8 mouse cellular contexts compared by ENCODE assay signal in the genomic region with DNA sequence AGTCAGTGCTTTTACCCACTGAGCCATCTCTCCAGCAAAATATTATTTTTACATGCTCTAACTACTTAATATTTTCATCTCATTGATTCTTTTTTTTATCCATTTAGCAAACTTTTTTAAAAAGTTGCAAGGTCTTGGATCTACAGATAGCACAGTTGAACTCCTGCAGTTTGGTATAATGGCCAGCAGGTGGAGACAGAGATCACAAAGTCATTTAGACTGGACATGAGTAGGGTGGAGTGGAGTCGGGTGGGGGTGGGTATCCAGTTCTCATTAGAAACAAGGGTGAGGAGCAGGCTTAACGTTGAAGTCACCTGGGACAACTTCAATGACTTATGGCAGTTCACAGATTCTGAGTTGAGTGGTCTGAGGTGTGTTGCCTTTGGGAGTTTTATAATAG. TPM values are rescaled to one million over a fixed set of nuclear protein-coding genes. Genes with fewer than 3 reads are reported as not detected.
DNase-seq lines count a peak whose midpoint lies in the region; ATAC-seq and TF ChIP-seq lines count a peak whose summit lies in the region.

No protein-coding gene starts in this region.

- TF ChIP-seq CTCF in CH12.LX (conservative IDR thresholded peaks at IDR 0.05 in 1 of 2, IDR thresholded peaks at IDR 0.05 in 1 of 2; ENCODE audit: low read depth in 2 of 2, low read length in 2 of 2): peak; percentile 80 to 98

- 0 out of 2 replicates have a peak, but pooled peaks have one; percentile 36 for TF ChIP-seq EP300 in CH12.LX (IDR thresholded peaks at IDR 0.05; ENCODE audit: low read length)

- peak; percentile 70 for DNase-seq in forebrain, embryonic 11.5 days (ENCODE audit: low spot score)
- DNase-seq in CH12.LX (ENCODE audit: extremely low read depth): peak; percentile 92
- DNase-seq in c-Kit-positive CD71-positive TER-119-negative erythroid progenitor cells, embryonic 14.5 days (ENCODE audit: low read depth): peak; percentile 53
- peak; percentile 15 for DNase-seq in liver, embryonic 13.5 days
- DNase-seq in retina, postnatal 7 days (ENCODE audit: low read depth, low spot score): peak; percentile 58

- H3K9me3 ChIP-seq in forebrain, embryonic 11.5 days (ENCODE audit: control insufficient read depth, low read length): no peaks in the 10 kb centered on the region
- no peaks in the 10 kb centered on the region for H3K9me3 ChIP-seq in forebrain, embryonic 12.5 days
- peaks cover 9% of the 10 kb centered on the region for H3K9me3 ChIP-seq in CH12.LX (replicated peaks; ENCODE audit: low read length)
- H3K9me3 ChIP-seq in kidney, embryonic 16.5 days (ENCODE audit: low read length): no peaks in the 10 kb centered on the region
- H3K9me3 ChIP-seq in liver, embryonic 13.5 days (replicated peaks): no peaks in the 10 kb centered on the region

- H3K4me3 ChIP-seq in forebrain, embryonic 11.5 days (ENCODE audit: low read depth, low read length): no peak overlapping the region
- H3K4me3 ChIP-seq in forebrain, embryonic 12.5 days (replicated peaks): no peak overlapping the region
- no peak overlapping the region for H3K4me3 ChIP-seq in CH12.LX (replicated peaks in 1 of 3; ENCODE audit: low read depth in 2 of 3, low read length in 2 of 3, poor library complexity in 1 of 3)
- no peak overlapping the region for H3K4me3 ChIP-seq in kidney, embryonic 16.5 days (ENCODE audit: low read length)
- H3K4me3 ChIP-seq in liver, embryonic 13.5 days (replicated peaks): no peak overlapping the region

- no peak overlapping the region for H3K27ac ChIP-seq in forebrain, embryonic 11.5 days (ENCODE audit: low read depth, low read length)
- H3K27ac ChIP-seq in forebrain, embryonic 12.5 days: no peak overlapping the region
- no peak overlapping the region for H3K27ac ChIP-seq in CH12.LX (ENCODE audit: insufficient read depth, low read depth)
- no peak overlapping the region for H3K27ac ChIP-seq in kidney, embryonic 16.5 days (ENCODE audit: low read length)
- no peak overlapping the region for H3K27ac ChIP-seq in liver, embryonic 13.5 days

- in situ Hi-C loops in CH12.LX (cut with MboI; ENCODE audit: low pct_ligation_motif_present, low pct_unique_long_range_greater_than_20kb, low sequenced_read_pairs): loop anchor here (5.0 to 10.0 kb wide), 2 partner anchors 152 to 259 kb away; no protein-coding TSS in a partner anchor

- H3K36me3 ChIP-seq in forebrain, embryonic 11.5 days (ENCODE audit: control insufficient read depth, insufficient read depth, low read length): peaks cover 5% of the 10 kb centered on the region
- H3K36me3 ChIP-seq in forebrain, embryonic 12.5 days (replicated peaks): peaks cover 40% of the 10 kb centered on the region
- H3K36me3 ChIP-seq in CH12.LX (replicated peaks in 1 of 2; ENCODE audit: control insufficient read depth in 1 of 2, insufficient read depth in 1 of 2, low read length in 1 of 2): peaks cover 26 to 47% of the 10 kb centered on the region in 2 experiments
- H3K36me3 ChIP-seq in kidney, embryonic 16.5 days (ENCODE audit: insufficient read depth, low read length): peaks cover 21% of the 10 kb centered on the region
- peaks cover 23% of the 10 kb centered on the region for H3K36me3 ChIP-seq in liver, embryonic 13.5 days

- no peaks in the 10 kb centered on the region for H3K79me2 ChIP-seq in CH12.LX (replicated peaks; ENCODE audit: control insufficient read depth, extremely low read depth, insufficient read depth, poor library complexity, severe bottlenecking)

- H3K4me1 ChIP-seq in forebrain, embryonic 11.5 days (replicated peaks; ENCODE audit: control insufficient read depth, insufficient read depth, low read length): no peaks in the 10 kb centered on the region
- H3K4me1 ChIP-seq in forebrain, embryonic 12.5 days: no peaks in the 10 kb centered on the region
- peaks cover 26 to 52% of the 10 kb centered on the region in 2 experiments for H3K4me1 ChIP-seq in CH12.LX (ENCODE audit: control insufficient read depth in 1 of 2, insufficient read depth in 2 of 2)
- peaks cover 25% of the 10 kb centered on the region for H3K4me1 ChIP-seq in kidney, embryonic 16.5 days (ENCODE audit: insufficient read depth, low read length)
- no peaks in the 10 kb centered on the region for H3K4me1 ChIP-seq in liver, embryonic 13.5 days (replicated peaks)

- WGBS in forebrain, embryonic 11.5 days: 18% methylated on average over 2 of the region's 2 CpGs
- 11% methylated on average over 2 of the region's 2 CpGs for WGBS in forebrain, embryonic 12.5 days
- 7% methylated on average over 2 of the region's 2 CpGs for WGBS in kidney, embryonic 16.5 days
- 13% methylated on average over 2 of the region's 2 CpGs for WGBS in liver, embryonic 13.5 days (ENCODE audit: insufficient replicate concordance)

- H3K27me3 ChIP-seq in forebrain, embryonic 11.5 days (ENCODE audit: control insufficient read depth, insufficient read depth, low read length): no peaks in the 10 kb centered on the region
- no peaks in the 10 kb centered on the region for H3K27me3 ChIP-seq in forebrain, embryonic 12.5 days
- H3K27me3 ChIP-seq in CH12.LX (replicated peaks): no peaks in the 10 kb centered on the region
- no peaks in the 10 kb centered on the region for H3K27me3 ChIP-seq in kidney, embryonic 16.5 days (ENCODE audit: insufficient read depth, low read length)
- 0 out of 2 replicates have a peak, but pooled peaks cover 3% of the 10 kb centered on the region for H3K27me3 ChIP-seq in liver, embryonic 13.5 days

- dilution Hi-C loops in CH12.LX (cut with MboI; ENCODE audit: extremely low pct_ligation_motif_present, extremely low pct_unique_long_range_greater_than_20kb, low sequenced_read_pairs): no loop called here

- no peak overlapping the region for H3K9ac ChIP-seq in forebrain, embryonic 11.5 days (ENCODE audit: low read length)
- no peak overlapping the region for H3K9ac ChIP-seq in forebrain, embryonic 12.5 days
- H3K9ac ChIP-seq in CH12.LX (ENCODE audit: insufficient read depth, low read depth): no peak overlapping the region
- no peak overlapping the region for H3K9ac ChIP-seq in kidney, embryonic 16.5 days (replicated peaks; ENCODE audit: low read length)
- H3K9ac ChIP-seq in liver, embryonic 13.5 days: no peak overlapping the region

- no peak overlapping the region for H3K4me2 ChIP-seq in forebrain, embryonic 11.5 days (ENCODE audit: low read depth, low read length, severe bottlenecking)
- H3K4me2 ChIP-seq in forebrain, embryonic 12.5 days: no peak overlapping the region
- H3K4me2 ChIP-seq in CH12.LX (ENCODE audit: insufficient read depth, low read depth, poor library complexity, severe bottlenecking): no peak overlapping the region
- H3K4me2 ChIP-seq in kidney, embryonic 16.5 days (replicated peaks; ENCODE audit: low read depth, low read length): no peak overlapping the region
- no peak overlapping the region for H3K4me2 ChIP-seq in liver, embryonic 13.5 days

- peak; percentile 99 for TF ChIP-seq RAD21 in CH12.LX (IDR thresholded peaks at IDR 0.05; ENCODE audit: low read depth, low read length)

- TF ChIP-seq POLR2A in CH12.LX (IDR thresholded peaks at IDR 0.05; ENCODE audit: low read depth, low read length): no peak

- ATAC-seq in forebrain, embryonic 11.5 days (replicated peaks; ENCODE audit: low FRiP score): no peak
- no peak for ATAC-seq in forebrain, embryonic 12.5 days (ENCODE audit: low FRiP score)
- ATAC-seq in frontal cortex, adult (ENCODE audit: low TSS enrichment): peak; percentile 68; the same call in 1 of the 2 replicates
- 0 out of 2 replicates have a peak, but pooled peaks have one; percentile 28 for ATAC-seq in kidney, embryonic 16.5 days (ENCODE audit: low FRiP score, low TSS enrichment)
- no peak for ATAC-seq in liver, embryonic 13.5 days (ENCODE audit: low read depth)

TF ChIP-seq in CH12.LX, 34 proteins besides CTCF, POLR2A, EP300 and RAD21 (continues in another document):
- no peak for TF ChIP-seq GABPA (IDR thresholded peaks at IDR 0.05; ENCODE audit: insufficient replicate concordance, low read depth, low read length)
- 0 out of 2 replicates have a peak, but pooled peaks have one; percentile 40 for TF ChIP-seq TCF12 (IDR thresholded peaks at IDR 0.05; ENCODE audit: low read depth, low read length)
- peak; percentile 87 for TF ChIP-seq MAZ (IDR thresholded peaks at IDR 0.05; ENCODE audit: low read depth, low read length)
- no peak for TF ChIP-seq JUN (IDR thresholded peaks at IDR 0.05; ENCODE audit: insufficient read depth, low read depth, low read length)
- TF ChIP-seq CHD2 (IDR thresholded peaks at IDR 0.05; ENCODE audit: low read length): peak; percentile 90
- peak; percentile 94 for TF ChIP-seq SMC3 (IDR thresholded peaks at IDR 0.05; ENCODE audit: low read depth, low read length)
- TF ChIP-seq HCFC1 (IDR thresholded peaks at IDR 0.05; ENCODE audit: low read depth, low read length): peak; percentile 36; the same call in 1 of the 2 replicates
- TF ChIP-seq USF2 (conservative IDR thresholded peaks at IDR 0.05; ENCODE audit: low read depth, low read length): no peak
- 0 out of 2 replicates have a peak, but pooled peaks have one; percentile 23 for TF ChIP-seq MAFK (IDR thresholded peaks at IDR 0.05; ENCODE audit: insufficient replicate concordance, low read length)
- no peak for TF ChIP-seq USF1 (IDR thresholded peaks at IDR 0.05; ENCODE audit: low read depth, low read length)
- TF ChIP-seq JUND (conservative IDR thresholded peaks at IDR 0.05; ENCODE audit: low read depth, low read length): peak; percentile 23; the same call in 1 of the 2 replicates
- TF ChIP-seq MYC (IDR thresholded peaks at IDR 0.05; ENCODE audit: low read depth, low read length): peak; percentile 90
- no peak for TF ChIP-seq UBTF (IDR thresholded peaks at IDR 0.05; ENCODE audit: low read depth, low read length)

RNA-seq across cellular contexts. Expression of gene Heatr6, which starts 31.9 kb away (rescaled TPM):
- polyA plus RNA-seq in forebrain, embryonic 11.5 days (2014; fragmentation: Nextera tagmentation; extraction: Ambion mirVana): 34.4 and 36.5 TPM in 2 replicates
- polyA plus RNA-seq in forebrain, embryonic 12.5 days (2016; fragmentation: Nextera tagmentation; extraction: Ambion mirVana): 33.5 and 34.9 TPM in 2 replicates
- 17.6 and 18.3 TPM in 2 replicates for total RNA-seq in CH12.LX (2012; rRNA removed)
- 14.9 and 17.4 TPM in 2 replicates for total RNA-seq in CH12.LX (2014; rRNA removed)
- polyA plus RNA-seq in CH12.LX (2012; ENCODE audit: insufficient read length, low read depth): 21.0 and 24.4 TPM in 2 replicates
- polyA plus RNA-seq in kidney, embryonic 16.5 days (2015; fragmentation: Nextera tagmentation; extraction: Ambion mirVana): 23.6 and 27.2 TPM in 2 replicates
- polyA plus RNA-seq in liver, embryonic 13.5 days (2015; fragmentation: Nextera tagmentation; extraction: Ambion mirVana): 7.8 and 8.2 TPM in 2 replicates

RNA-seq across cellular contexts. Expression of gene Wfdc21, which starts 38.6 kb away (rescaled TPM):
- polyA plus RNA-seq in forebrain, embryonic 11.5 days (2014; fragmentation: Nextera tagmentation; extraction: Ambion mirVana): not detected in 2 replicates
- not detected in 2 replicates for polyA plus RNA-seq in forebrain, embryonic 12.5 days (2016; fragmentation: Nextera tagmentation; extraction: Ambion mirVana)
- total RNA-seq in CH12.LX (2012; rRNA removed): 1.6 and 3.3 TPM in 2 replicates
- 8.3 and 14.7 TPM in 2 replicates for total RNA-seq in CH12.LX (2014; rRNA removed)
- polyA plus RNA-seq in CH12.LX (2012; ENCODE audit: insufficient read length, low read depth): 2.6 and 3.4 TPM in 2 replicates
- 0.71 TPM in 1 of 2 replicates, not detected in the other for polyA plus RNA-seq in kidney, embryonic 16.5 days (2015; fragmentation: Nextera tagmentation; extraction: Ambion mirVana)
- 4.0 and 6.1 TPM in 2 replicates for polyA plus RNA-seq in liver, embryonic 13.5 days (2015; fragmentation: Nextera tagmentation; extraction: Ambion mirVana)

Comparison
In these comparisons a context has a peak if more than half of its experiments do, and no peak if none do; other contexts are left out.
1. ATAC-seq: peak in frontal cortex, adult (single experiment) and kidney, embryonic 16.5 days (single experiment); none in forebrain, embryonic 11.5 days (single experiment), forebrain, embryonic 12.5 days (single experiment) and liver, embryonic 13.5 days (single experiment).
2. DNase-seq: peak in every context shown above with its lines; median percentile 92 in CH12.LX; 70 in forebrain, embryonic 11.5 days; 58 in retina, postnatal 7 days; 53 in c-Kit-positive CD71-positive TER-119-negative erythroid progenitor cells, embryonic 14.5 days; 15 in liver, embryonic 13.5 days.